Comparison of ENCODE assay signal across 32 mouse cellular contexts in genomic region chr1:174035841-174036240, GRCm38 (mm10). TPM values are rescaled to one million over a fixed set of nuclear protein-coding genes. Genes with fewer than 3 reads are reported as not detected.
DNase-seq lines count a peak whose midpoint lies in the region; ATAC-seq and TF ChIP-seq lines count a peak whose summit lies in the region.
"Had no signal": no experiment of that assay in that cellular context is flagged by ENCODE, and none has a peak within 500 bp of the region (broad histone marks: within the 10 kb centered on the region; RNA-seq: fewer than 3 reads in every experiment).

No protein-coding gene starts in this region.

- H3K36me3 ChIP-seq in embryonic facial prominence, embryonic 14.5 days (ENCODE audit: control insufficient read depth, insufficient read depth, low read length) = no peaks in the 10 kb centered on the region
- no peaks in the 10 kb centered on the region for H3K36me3 ChIP-seq in embryonic facial prominence, embryonic 10.5 days (replicated peaks)
- H3K36me3 ChIP-seq in hindbrain, postnatal 0 days (ENCODE audit: insufficient read depth, low read length) = no peaks in the 10 kb centered on the region
- H3K36me3 ChIP-seq in hindbrain, embryonic 10.5 days = no peaks in the 10 kb centered on the region
- H3K36me3 ChIP-seq: embryonic facial prominence, embryonic 15.5 days; forebrain, embryonic 15.5 days; heart, embryonic 12.5 days; heart, embryonic 15.5 days; hindbrain, embryonic 13.5 days; intestine, embryonic 15.5 days had no signal

- peak; percentile 19 for DNase-seq in embryonic facial prominence, embryonic 14.5 days (ENCODE audit: low spot score)
- DNase-seq in embryonic facial prominence, embryonic 10.5 days (ENCODE audit: low spot score) = no peak
- DNase-seq in hindbrain, postnatal 0 days (ENCODE audit: low spot score) = peak; percentile 13
- DNase-seq in hindbrain, embryonic 10.5 days (ENCODE audit: low spot score) = no peak
- peak; percentile 22 for DNase-seq in Muller cell, postnatal 12 days (ENCODE audit: inconsistent ontology term)
- DNase-seq in retina, embryonic 14.5 days (ENCODE audit: low spot score) = peak; percentile 76
- no peak for DNase-seq in liver
- DNase-seq in ovary, postnatal 14 days (ENCODE audit: low spot score) = no peak
- DNase-seq: adrenal gland, adult 2 months; adrenal gland, postnatal 14 days; cerebellum, adult 11-12 months; cerebellum, adult 8-10 months; cerebellum, postnatal 10 days; cerebellum, postnatal 36 days; embryo, embryonic 11 days; gastrocnemius, postnatal 25 days; heart, adult 18-20 months; heart, postnatal 10 days; heart, postnatal 36 days had no signal

- no peak overlapping the region for H3K9ac ChIP-seq in embryonic facial prominence, embryonic 14.5 days (ENCODE audit: low read depth, low read length)
- H3K9ac ChIP-seq in hindbrain, postnatal 0 days (replicated peaks; ENCODE audit: low read length) = no peak overlapping the region
- H3K9ac ChIP-seq: embryonic facial prominence, embryonic 15.5 days; forebrain, embryonic 15.5 days; heart, embryonic 12.5 days; heart, embryonic 15.5 days; hindbrain, embryonic 13.5 days; intestine, embryonic 15.5 days had no signal

- H3K4me3 ChIP-seq in embryonic facial prominence, embryonic 14.5 days (ENCODE audit: low read depth, low read length) = no peak overlapping the region
- H3K4me3 ChIP-seq in embryonic facial prominence, embryonic 10.5 days = no peak overlapping the region
- no peak overlapping the region for H3K4me3 ChIP-seq in hindbrain, postnatal 0 days (ENCODE audit: low read length)
- H3K4me3 ChIP-seq in hindbrain, embryonic 10.5 days = no peak overlapping the region
- H3K4me3 ChIP-seq: embryonic facial prominence, embryonic 15.5 days; forebrain, embryonic 15.5 days; heart, embryonic 12.5 days; heart, embryonic 15.5 days; hindbrain, embryonic 13.5 days; intestine, embryonic 15.5 days had no signal

- H3K27me3 ChIP-seq in embryonic facial prominence, embryonic 14.5 days (replicated peaks; ENCODE audit: control insufficient read depth, insufficient read depth, low read length) = no peaks in the 10 kb centered on the region
- no peaks in the 10 kb centered on the region for H3K27me3 ChIP-seq in embryonic facial prominence, embryonic 10.5 days (replicated peaks; ENCODE audit: low read depth, poor library complexity, severe bottlenecking)
- no peaks in the 10 kb centered on the region for H3K27me3 ChIP-seq in hindbrain, postnatal 0 days (ENCODE audit: insufficient read depth, low read length)
- no peaks in the 10 kb centered on the region for H3K27me3 ChIP-seq in hindbrain, embryonic 10.5 days (ENCODE audit: insufficient read depth, poor library complexity, severe bottlenecking)
- H3K27me3 ChIP-seq: embryonic facial prominence, embryonic 15.5 days; forebrain, embryonic 15.5 days; heart, embryonic 12.5 days; heart, embryonic 15.5 days; hindbrain, embryonic 13.5 days; intestine, embryonic 15.5 days had no signal

- TF ChIP-seq CTCF in hindbrain, postnatal 0 days (IDR thresholded peaks at IDR 0.05; ENCODE audit: low read depth) = no peak

- no peaks in the 10 kb centered on the region for H3K4me1 ChIP-seq in embryonic facial prominence, embryonic 14.5 days (ENCODE audit: control insufficient read depth, insufficient read depth, low read length)
- H3K4me1 ChIP-seq in embryonic facial prominence, embryonic 10.5 days = no peaks in the 10 kb centered on the region
- no peaks in the 10 kb centered on the region for H3K4me1 ChIP-seq in hindbrain, postnatal 0 days (ENCODE audit: insufficient read depth, low read length)
- no peaks in the 10 kb centered on the region for H3K4me1 ChIP-seq in hindbrain, embryonic 10.5 days (replicated peaks)
- H3K4me1 ChIP-seq: embryonic facial prominence, embryonic 15.5 days; forebrain, embryonic 15.5 days; heart, embryonic 12.5 days; heart, embryonic 15.5 days; hindbrain, embryonic 13.5 days; intestine, embryonic 15.5 days had no signal

- H3K9me3 ChIP-seq in embryonic facial prominence, embryonic 14.5 days (ENCODE audit: control insufficient read depth, low read length) = no peaks in the 10 kb centered on the region
- no peaks in the 10 kb centered on the region for H3K9me3 ChIP-seq in embryonic facial prominence, embryonic 10.5 days
- no peaks in the 10 kb centered on the region for H3K9me3 ChIP-seq in hindbrain, postnatal 0 days (ENCODE audit: low read length)
- H3K9me3 ChIP-seq in hindbrain, embryonic 10.5 days = no peaks in the 10 kb centered on the region
- H3K9me3 ChIP-seq: embryonic facial prominence, embryonic 15.5 days; forebrain, embryonic 15.5 days; heart, embryonic 12.5 days; heart, embryonic 15.5 days; hindbrain, embryonic 13.5 days; intestine, embryonic 15.5 days had no signal

- WGBS in embryonic facial prominence, embryonic 14.5 days = 44% methylated on average over 4 of the region's 4 CpGs
- 46% methylated on average over 4 of the region's 4 CpGs for WGBS in embryonic facial prominence, embryonic 10.5 days
- WGBS in hindbrain, postnatal 0 days = 58% methylated on average over 4 of the region's 4 CpGs
- 71% methylated on average over 4 of the region's 4 CpGs for WGBS in hindbrain, embryonic 10.5 days

- peak; percentile 71 for ATAC-seq in embryonic facial prominence, embryonic 14.5 days (ENCODE audit: low read depth)
- peak; percentile 35; the same call in 1 of the 2 replicates for ATAC-seq in hindbrain, postnatal 0 days
- ATAC-seq: forebrain, embryonic 15.5 days; intestine, embryonic 15.5 days had no signal

- no peak overlapping the region for H3K4me2 ChIP-seq in embryonic facial prominence, embryonic 14.5 days (ENCODE audit: low read depth, low read length)
- H3K4me2 ChIP-seq in hindbrain, postnatal 0 days (ENCODE audit: low read depth, low read length) = no peak overlapping the region
- H3K4me2 ChIP-seq: embryonic facial prominence, embryonic 15.5 days; forebrain, embryonic 15.5 days; heart, embryonic 12.5 days; heart, embryonic 15.5 days; hindbrain, embryonic 13.5 days; intestine, embryonic 15.5 days had no signal

- H3K27ac ChIP-seq in embryonic facial prominence, embryonic 14.5 days (replicated peaks; ENCODE audit: low read depth, low read length) = no peak overlapping the region
- H3K27ac ChIP-seq in embryonic facial prominence, embryonic 10.5 days (replicated peaks) = no peak overlapping the region
- H3K27ac ChIP-seq in hindbrain, postnatal 0 days = no peak overlapping the region
- no peak overlapping the region for H3K27ac ChIP-seq in hindbrain, embryonic 10.5 days
- H3K27ac ChIP-seq: embryonic facial prominence, embryonic 15.5 days; forebrain, embryonic 15.5 days; heart, embryonic 15.5 days; hindbrain, embryonic 13.5 days; intestine, embryonic 15.5 days had no signal

RNA-seq across cellular contexts. Expression of gene Ifi205, which starts 4.2 kb away (rescaled TPM):
- 0.13 and 0.70 TPM in 2 replicates for polyA plus RNA-seq in embryonic facial prominence, embryonic 14.5 days (2014; fragmentation: Nextera tagmentation; extraction: Ambion mirVana)
- polyA plus RNA-seq in embryonic facial prominence, embryonic 10.5 days (2016; fragmentation: Nextera tagmentation; extraction: Ambion mirVana) = not detected in 2 replicates
- not detected in 2 replicates for total RNA-seq in hindbrain, postnatal 0 days (2014; rRNA removed)
- not detected in 2 replicates for polyA plus RNA-seq in hindbrain, postnatal 0 days (2015; fragmentation: Nextera tagmentation; extraction: Ambion mirVana)
- 0.16 TPM in 1 of 2 replicates, not detected in the other for polyA plus RNA-seq in hindbrain, embryonic 10.5 days (2016; fragmentation: Nextera tagmentation; extraction: Ambion mirVana)
- total RNA-seq: ES-E14 had no signal
- polyA plus RNA-seq: embryonic facial prominence, embryonic 11.5 days; forebrain, embryonic 11.5 days; forebrain, embryonic 15.5 days had no signal

RNA-seq across cellular contexts. Expression of gene Olfr433, which starts 4.7 kb away (rescaled TPM):
- polyA plus RNA-seq in embryonic facial prominence, embryonic 14.5 days (2014; fragmentation: Nextera tagmentation; extraction: Ambion mirVana) = 0.17 and 0.18 TPM in 2 replicates
- not detected in 2 replicates for polyA plus RNA-seq in embryonic facial prominence, embryonic 10.5 days (2016; fragmentation: Nextera tagmentation; extraction: Ambion mirVana)
- total RNA-seq in hindbrain, postnatal 0 days (2014; rRNA removed) = not detected in 2 replicates
- not detected in 2 replicates for polyA plus RNA-seq in hindbrain, postnatal 0 days (2015; fragmentation: Nextera tagmentation; extraction: Ambion mirVana)
- not detected in 2 replicates for polyA plus RNA-seq in hindbrain, embryonic 10.5 days (2016; fragmentation: Nextera tagmentation; extraction: Ambion mirVana)
- total RNA-seq: adrenal gland, adult 2 months; adrenal gland, postnatal 14 days; adrenal gland, postnatal 4 days; ES-E14; gastrocnemius, adult 8-10 months; gastrocnemius, postnatal 25 days; heart, adult 18-20 months; heart, postnatal 10 days; heart, postnatal 36 days had no signal
- polyA plus RNA-seq: cortical plate, adult 2 months; embryonic facial prominence, embryonic 11.5 days; embryonic facial prominence, embryonic 15.5 days; forebrain, embryonic 11.5 days; forebrain, embryonic 15.5 days; heart, embryonic 15.5 days; hindbrain, embryonic 13.5 days; intestine, embryonic 15.5 days had no signal

RNA-seq across cellular contexts. Expression of gene Olfr432, which starts 13.2 kb away (rescaled TPM):
- polyA plus RNA-seq in embryonic facial prominence, embryonic 14.5 days (2014; fragmentation: Nextera tagmentation; extraction: Ambion mirVana) = not detected in 2 replicates
- not detected in 2 replicates for polyA plus RNA-seq in embryonic facial prominence, embryonic 10.5 days (2016; fragmentation: Nextera tagmentation; extraction: Ambion mirVana)
- not detected in 2 replicates for total RNA-seq in hindbrain, postnatal 0 days (2014; rRNA removed)
- not detected in 2 replicates for polyA plus RNA-seq in hindbrain, postnatal 0 days (2015; fragmentation: Nextera tagmentation; extraction: Ambion mirVana)
- not detected in 2 replicates for polyA plus RNA-seq in hindbrain, embryonic 10.5 days (2016; fragmentation: Nextera tagmentation; extraction: Ambion mirVana)
- total RNA-seq: adrenal gland, adult 2 months; adrenal gland, postnatal 14 days; adrenal gland, postnatal 4 days; ES-E14; gastrocnemius, adult 8-10 months; gastrocnemius, postnatal 25 days; heart, adult 18-20 months; heart, postnatal 10 days; heart, postnatal 36 days had no signal
- polyA plus RNA-seq: cortical plate, adult 2 months; embryonic facial prominence, embryonic 11.5 days; embryonic facial prominence, embryonic 15.5 days; forebrain, embryonic 11.5 days; forebrain, embryonic 15.5 days; heart, embryonic 12.5 days; heart, embryonic 15.5 days; hindbrain, embryonic 13.5 days; intestine, embryonic 15.5 days had no signal

RNA-seq across cellular contexts. Expression of gene Olfr430, which starts 30.6 kb away (rescaled TPM):
- 0.08 and 0.57 TPM in 2 replicates for polyA plus RNA-seq in embryonic facial prominence, embryonic 14.5 days (2014; fragmentation: Nextera tagmentation; extraction: Ambion mirVana)
- not detected in 2 replicates for polyA plus RNA-seq in embryonic facial prominence, embryonic 10.5 days (2016; fragmentation: Nextera tagmentation; extraction: Ambion mirVana)
- not detected in 2 replicates for total RNA-seq in hindbrain, postnatal 0 days (2014; rRNA removed)
- polyA plus RNA-seq in hindbrain, postnatal 0 days (2015; fragmentation: Nextera tagmentation; extraction: Ambion mirVana) = not detected in 2 replicates
- not detected in 2 replicates for polyA plus RNA-seq in hindbrain, embryonic 10.5 days (2016; fragmentation: Nextera tagmentation; extraction: Ambion mirVana)
- total RNA-seq: adrenal gland, adult 2 months; adrenal gland, postnatal 14 days; adrenal gland, postnatal 4 days; ES-E14; gastrocnemius, adult 8-10 months; gastrocnemius, postnatal 25 days; heart, adult 18-20 months; heart, postnatal 10 days; heart, postnatal 36 days had no signal
- polyA plus RNA-seq: adrenal gland, adult 2 months; cortical plate, adult 2 months; forebrain, embryonic 11.5 days; forebrain, embryonic 15.5 days; gonadal fat pad, adult 2 months; heart, embryonic 12.5 days; heart, embryonic 15.5 days; hindbrain, embryonic 13.5 days; intestine, embryonic 15.5 days had no signal

RNA-seq across cellular contexts. Expression of gene Olfr429, which starts 48.3 kb away (rescaled TPM):
- 0.08 TPM in 1 of 2 replicates, not detected in the other for polyA plus RNA-seq in embryonic facial prominence, embryonic 14.5 days (2014; fragmentation: Nextera tagmentation; extraction: Ambion mirVana)
- not detected in 2 replicates for polyA plus RNA-seq in embryonic facial prominence, embryonic 10.5 days (2016; fragmentation: Nextera tagmentation; extraction: Ambion mirVana)
- not detected in 2 replicates for total RNA-seq in hindbrain, postnatal 0 days (2014; rRNA removed)
- not detected in 2 replicates for polyA plus RNA-seq in hindbrain, postnatal 0 days (2015; fragmentation: Nextera tagmentation; extraction: Ambion mirVana)
- not detected in 2 replicates for polyA plus RNA-seq in hindbrain, embryonic 10.5 days (2016; fragmentation: Nextera tagmentation; extraction: Ambion mirVana)
- total RNA-seq: adrenal gland, adult 2 months; adrenal gland, postnatal 14 days; adrenal gland, postnatal 4 days; ES-E14; gastrocnemius, adult 8-10 months; gastrocnemius, postnatal 25 days; heart, adult 18-20 months; heart, postnatal 10 days; heart, postnatal 36 days had no signal
- polyA plus RNA-seq: adrenal gland, adult 2 months; cortical plate, adult 2 months; embryonic facial prominence, embryonic 11.5 days; forebrain, embryonic 11.5 days; forebrain, embryonic 15.5 days; gonadal fat pad, adult 2 months; heart, embryonic 12.5 days; heart, embryonic 15.5 days; hindbrain, embryonic 13.5 days; intestine, embryonic 15.5 days had no signal

Comparison
In these comparisons a context has a peak if more than half of its experiments do, and no peak if none do; other contexts are left out.
1. DNase-seq: peak in embryonic facial prominence, embryonic 14.5 days (single experiment), hindbrain, postnatal 0 days (single experiment), Muller cell, postnatal 12 days (single experiment) and retina, embryonic 14.5 days (single experiment); none in embryonic facial prominence, embryonic 10.5 days (single experiment), hindbrain, embryonic 10.5 days (single experiment), liver (single experiment) and ovary, postnatal 14 days (single experiment).